Mouse (Mus musculus): ENCODE results near the gene Gm28041.
"Not testable (repeated sequence)": the region's sequence is repeated elsewhere in the genome, so short reads cannot be mapped to it uniquely, and the experiment has no call there.

The Gm28041 gene

DNA sequence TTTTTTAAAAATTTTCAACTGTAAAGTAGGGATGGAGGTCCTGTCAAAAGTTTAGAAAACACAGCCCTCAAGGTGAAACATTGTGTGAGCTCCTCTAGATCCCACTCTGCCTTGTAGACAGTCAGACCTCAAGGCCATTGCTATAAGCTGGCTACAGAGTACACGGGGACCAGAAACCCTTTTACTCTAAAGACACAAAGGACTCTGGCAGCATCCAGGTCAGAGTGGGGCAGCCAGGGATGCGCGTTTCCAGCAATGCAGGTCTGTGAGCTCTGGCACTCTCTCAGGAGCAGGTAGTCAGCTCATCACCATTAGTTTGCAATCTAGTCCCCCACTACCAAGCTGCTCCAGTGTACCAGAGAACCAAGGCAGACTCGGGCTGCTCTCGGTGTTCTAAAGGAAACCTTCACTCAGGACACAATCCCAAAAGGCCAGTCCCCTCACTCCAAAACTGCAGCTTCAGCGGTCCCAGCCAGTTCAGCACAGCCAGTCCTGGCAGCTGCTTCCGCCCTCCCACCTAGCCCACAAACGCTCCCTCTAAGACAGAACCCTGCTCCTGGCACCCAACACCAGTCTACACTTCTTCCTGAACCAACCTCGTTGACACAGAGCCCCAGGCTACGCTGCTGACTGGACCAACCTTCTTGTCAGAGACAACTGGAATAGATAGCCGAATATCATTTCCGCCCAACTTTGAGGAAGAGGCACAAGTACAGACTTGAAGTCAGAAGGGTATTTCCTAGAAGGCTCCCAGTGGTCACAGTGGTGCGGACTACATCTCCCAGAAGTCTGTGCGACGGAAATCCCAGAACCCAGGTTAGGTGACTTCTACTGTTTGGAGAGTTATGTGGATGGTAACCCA lies at the start of gene Gm28041, which contains the start of gene Zfp456:
Gene Gm28041, minus strand, starts transcription at position 684 of the 862 bp plus-strand sequence.
Gene Zfp456, minus strand, starts transcription at position 761 of the 862 bp plus-strand sequence.
- in situ Hi-C loops (cut with MboI): not testable (repeated sequence)

DNA sequence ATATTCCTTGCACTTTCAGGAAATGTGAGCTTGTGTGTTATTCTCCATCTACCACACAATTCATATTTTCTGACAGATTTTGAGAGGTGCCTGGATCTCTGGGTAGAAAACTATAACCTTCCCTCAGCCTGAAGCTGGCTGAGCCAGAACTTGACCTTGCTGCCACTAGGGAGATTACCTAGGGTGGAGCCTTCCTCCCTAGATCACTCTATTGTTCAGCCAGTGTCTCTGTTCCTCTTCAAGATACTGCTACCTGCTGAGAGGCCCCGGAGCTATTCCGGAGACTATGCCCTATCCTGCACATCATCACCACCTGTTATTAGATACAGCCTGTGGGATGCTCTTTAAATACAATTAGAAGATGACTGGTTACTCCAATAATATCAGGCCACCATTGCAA lies 47.0 kb upstream of the Gm28041 start:
- in situ Hi-C loops (cut with MboI): not testable (repeated sequence)

DNA sequence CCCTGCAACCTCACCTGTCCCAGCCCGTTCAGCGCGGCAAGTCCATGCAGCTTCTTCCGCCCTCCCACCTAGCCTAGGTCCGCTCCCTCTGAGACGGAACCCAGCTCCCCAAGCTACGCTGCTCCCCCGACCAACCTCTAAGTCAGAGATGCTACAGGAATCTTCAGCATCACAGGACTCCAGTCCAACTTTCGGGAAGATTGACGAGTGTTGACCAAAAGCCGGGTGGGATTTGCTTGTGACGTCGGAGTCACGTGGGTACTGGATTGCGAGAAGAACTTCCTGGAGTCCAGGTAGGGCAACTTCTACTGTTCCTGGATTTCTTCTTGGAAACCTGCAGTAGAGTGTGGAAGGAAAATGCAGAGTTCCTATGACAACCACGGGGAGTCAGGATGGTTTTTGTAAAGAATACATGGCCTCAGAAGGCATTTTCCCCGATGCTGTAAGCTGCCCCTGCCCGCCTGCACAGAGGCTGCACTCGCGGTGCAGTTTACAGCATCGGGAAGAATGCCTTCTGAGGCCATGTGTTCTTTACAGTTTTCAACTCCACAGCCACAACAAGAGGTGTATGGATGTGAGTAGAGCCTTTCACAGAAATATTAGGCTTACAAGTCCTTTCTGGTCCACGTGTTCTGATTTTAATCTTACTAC lies 45.8 kb upstream of the Gm28041 start, which contains the start of gene Zfp459:
Gene Zfp459, minus strand, starts transcription at position 212 of the 651 bp plus-strand sequence.
- in situ Hi-C loops (cut with MboI): no loop called here

DNA sequence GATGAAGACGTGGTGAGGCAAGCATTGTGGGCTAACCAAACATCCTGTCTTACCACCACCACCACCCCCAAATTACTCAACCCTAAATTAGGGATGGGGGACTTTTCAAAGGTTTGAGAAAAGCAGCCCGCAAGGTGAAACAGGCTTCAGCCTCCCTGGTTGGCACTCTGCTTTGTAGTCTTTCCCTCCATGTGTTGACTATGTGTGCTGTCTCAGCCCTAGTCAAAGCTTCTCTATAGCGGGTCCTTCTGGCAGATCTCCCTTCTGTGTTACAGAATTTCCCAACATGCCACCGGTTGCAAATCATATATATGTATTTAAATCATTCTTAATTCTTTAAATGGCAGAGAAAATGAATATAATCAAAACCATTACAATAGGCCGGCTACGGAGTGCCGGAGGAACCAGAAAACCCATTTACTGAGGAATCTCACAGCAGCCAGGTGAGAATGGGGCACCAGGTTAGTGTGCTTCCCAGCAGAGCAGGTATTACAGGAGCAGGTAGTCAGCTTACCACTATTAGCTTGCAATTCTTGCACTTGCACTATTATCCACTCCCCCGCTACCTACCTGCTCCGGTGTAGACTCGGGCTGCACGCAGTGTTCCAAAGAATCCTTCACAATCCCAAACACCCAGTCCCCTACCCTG lies 45.1 kb upstream of the Gm28041 start:
- in situ Hi-C loops (cut with MboI): no loop called here

DNA sequence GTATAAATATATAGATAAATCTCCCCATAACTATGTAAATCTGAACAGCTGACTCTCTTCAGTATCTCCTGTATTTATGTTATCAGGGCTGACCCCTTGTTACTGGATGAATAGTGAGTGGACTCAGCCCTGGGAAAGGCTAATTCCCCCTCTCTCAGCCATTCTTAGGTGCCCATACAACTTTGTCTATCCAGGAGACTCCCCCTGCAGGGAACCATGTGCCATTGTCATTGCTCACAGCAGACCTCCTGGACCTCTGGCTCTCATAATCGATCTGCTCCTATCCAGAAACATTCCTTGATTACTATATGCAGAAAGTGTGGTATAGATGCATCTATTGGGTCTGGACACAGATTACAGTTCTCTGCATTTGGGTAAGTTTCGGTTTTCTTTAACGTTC lies 41.3 kb upstream of the Gm28041 start:
- in situ Hi-C loops (cut with MboI): no loop called here

DNA sequence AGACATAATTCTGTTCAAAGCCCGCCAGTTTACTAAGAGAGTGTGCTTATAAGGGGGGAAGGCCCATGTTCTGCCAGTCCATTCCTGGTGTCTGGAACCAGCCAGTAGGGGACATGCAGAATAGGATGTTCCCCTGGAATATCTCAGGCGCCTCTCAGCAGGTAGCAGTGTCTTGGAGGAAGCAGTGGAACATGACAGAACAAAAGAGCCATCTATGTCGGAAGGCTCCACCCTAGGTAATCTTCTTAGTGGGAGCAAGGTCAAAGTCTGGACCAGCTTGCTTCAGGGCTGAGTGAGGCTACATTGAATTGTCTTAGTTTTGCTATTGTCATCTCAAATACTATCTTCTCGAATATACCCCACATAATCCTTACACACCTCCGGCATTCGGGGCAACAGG lies 40.2 kb upstream of the Gm28041 start:
- in situ Hi-C loops (cut with MboI): no loop called here

DNA sequence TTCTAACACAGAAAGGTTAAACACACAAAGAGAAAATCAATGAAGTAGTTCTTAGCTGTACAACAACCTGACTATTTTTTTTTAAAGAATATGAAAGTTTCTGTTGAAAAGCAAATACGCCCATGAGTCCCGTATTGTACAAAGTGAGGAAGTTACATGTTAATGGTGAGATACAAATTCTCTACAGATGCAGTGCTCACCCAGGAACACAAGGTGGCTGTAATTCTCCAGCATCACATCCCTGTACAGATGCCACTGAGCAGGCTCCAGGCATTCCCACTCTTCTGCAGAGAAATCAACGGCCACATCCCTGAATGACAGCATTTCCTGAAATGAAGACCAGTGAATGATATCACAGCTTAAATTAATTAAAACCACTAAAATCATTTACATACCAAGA lies 38.1 kb upstream of the Gm28041 start:
- in situ Hi-C loops (cut with MboI): not testable (repeated sequence)

DNA sequence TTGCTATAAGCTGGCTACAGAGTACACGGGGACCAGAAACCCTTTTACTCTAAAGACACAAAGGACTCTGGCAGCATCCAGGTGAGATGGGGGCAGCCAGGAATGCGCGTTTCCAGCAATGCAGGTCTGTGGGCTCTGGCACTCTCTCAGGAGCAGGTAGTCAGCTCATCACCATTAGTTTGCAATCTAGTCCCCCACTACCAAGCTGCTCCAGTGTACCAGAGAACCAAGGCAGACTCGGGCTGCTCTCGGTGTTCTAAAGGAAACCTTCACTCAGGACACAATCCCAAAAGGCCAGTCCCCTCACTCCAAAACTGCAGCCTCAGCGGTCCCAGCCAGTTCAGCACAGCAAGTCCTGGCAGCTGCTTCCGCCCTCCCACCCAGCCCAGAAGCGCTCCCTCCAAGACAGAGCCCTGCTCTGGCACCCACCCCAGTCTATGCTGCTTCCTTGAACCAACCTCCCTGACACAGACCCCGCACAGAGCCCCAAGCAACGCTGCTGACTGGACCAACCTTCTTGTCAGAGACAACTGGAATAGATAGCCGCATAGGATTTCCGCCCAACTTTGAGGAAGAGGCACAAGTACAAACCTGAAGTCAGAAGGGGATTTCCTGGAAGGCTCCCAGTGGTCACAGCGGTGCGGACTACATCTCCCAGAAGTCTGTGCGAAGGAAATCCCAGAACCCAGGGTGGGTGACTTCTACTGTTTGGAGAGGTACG lies 23.8 kb upstream of the Gm28041 start, which contains the start of gene Zfp429:
Gene Zfp429, minus strand, starts transcription at position 637 of the 721 bp plus-strand sequence.
- in situ Hi-C loops (cut with MboI): not testable (repeated sequence)

DNA sequence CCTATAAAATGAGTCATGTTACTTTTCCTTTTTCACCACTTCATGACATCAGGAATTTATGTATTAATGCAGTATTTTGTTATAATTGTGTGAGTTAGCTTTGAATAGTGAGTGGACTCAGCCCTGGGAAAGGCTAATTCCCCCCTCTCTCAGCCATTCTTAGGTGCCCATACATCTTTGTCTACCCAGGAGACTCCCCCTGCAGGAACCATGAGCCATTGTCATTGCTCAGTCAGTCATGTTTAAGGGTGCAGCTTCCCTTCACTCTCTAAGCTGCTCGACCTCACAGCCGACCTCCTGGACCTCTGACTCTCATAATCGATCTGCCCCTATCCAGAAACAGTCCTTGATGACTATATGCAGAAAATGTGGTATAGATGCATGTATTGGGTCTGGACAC lies 722 bp upstream of the Gm28041 start:
- in situ Hi-C loops (cut with MboI): not testable (repeated sequence)

DNA sequence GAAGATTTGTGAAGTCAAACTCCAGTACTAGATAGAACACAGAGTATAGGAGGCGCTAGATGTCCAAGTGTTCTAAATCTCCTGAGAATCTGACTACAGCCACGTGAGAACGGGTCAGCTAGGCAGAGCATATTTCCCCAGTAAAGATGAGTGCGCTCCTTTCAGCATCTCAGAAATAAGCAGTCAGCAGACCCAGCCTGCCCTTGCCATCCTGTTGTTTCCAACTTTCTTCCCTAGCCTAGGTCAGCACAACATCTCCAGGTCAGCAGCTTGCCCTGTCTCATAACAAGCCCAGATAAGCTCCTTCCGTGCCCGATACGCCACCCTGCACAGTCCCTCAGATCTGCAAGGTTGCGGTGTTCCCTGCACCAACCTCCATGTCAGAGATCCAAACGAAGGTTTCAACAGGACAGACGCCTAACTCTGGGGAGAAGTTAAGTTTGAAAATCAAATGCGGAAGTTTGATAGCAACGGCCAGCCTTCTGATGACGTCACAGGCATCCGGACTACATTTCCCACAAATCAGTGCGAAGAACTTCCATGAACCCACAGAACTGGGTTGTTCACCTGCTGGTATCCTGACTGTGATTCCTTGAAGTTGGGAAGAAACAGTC lies 15.3 kb downstream of the Gm28041 start, which contains the start of the genes Gm28044 and Zfp953:
Gene Gm28044, minus strand, starts transcription at position 406 of the 614 bp plus-strand sequence.
Gene Zfp953, minus strand, starts transcription at position 475 of the 614 bp plus-strand sequence.
- in situ Hi-C loops (cut with MboI): no loop called here

DNA sequence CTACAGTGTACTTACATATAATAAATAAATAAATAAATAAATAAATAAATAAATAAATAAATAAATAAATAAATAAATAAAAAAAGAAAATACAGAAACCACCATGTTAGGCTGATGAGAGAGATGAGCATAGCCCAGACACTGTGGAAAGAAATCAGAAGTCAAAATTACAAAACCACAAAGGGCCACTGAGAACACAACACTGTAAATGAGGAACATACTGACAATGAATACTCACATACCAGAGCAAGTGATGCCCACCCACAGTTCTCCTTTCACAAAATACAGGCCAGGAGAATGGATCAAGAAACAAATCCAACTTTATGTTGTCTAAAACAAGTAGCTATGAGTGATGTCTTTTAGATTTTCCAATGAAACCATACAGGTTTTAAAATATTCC lies 23.7 kb downstream of the Gm28041 start:
- in situ Hi-C loops (cut with MboI): no loop called here

DNA sequence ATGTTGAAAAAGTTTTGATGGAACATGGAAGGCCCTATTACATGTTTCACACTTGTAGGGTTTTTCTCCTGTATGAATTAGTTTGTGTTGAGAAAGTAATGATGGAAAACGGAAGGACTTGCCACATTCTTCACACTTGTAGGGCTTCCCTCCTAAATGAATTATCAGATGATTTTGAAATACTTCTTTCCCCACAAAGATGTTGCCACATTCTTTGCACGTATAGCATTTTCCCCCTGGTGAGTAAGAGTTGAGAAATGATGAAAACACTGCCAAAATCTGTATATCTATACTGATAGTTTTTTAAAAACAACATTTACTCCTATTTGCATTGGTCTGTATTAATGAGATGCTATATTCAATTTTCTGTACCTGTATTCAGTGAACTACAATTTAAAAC lies 32.1 kb downstream of the Gm28041 start:
- in situ Hi-C loops (cut with MboI): no loop called here

DNA sequence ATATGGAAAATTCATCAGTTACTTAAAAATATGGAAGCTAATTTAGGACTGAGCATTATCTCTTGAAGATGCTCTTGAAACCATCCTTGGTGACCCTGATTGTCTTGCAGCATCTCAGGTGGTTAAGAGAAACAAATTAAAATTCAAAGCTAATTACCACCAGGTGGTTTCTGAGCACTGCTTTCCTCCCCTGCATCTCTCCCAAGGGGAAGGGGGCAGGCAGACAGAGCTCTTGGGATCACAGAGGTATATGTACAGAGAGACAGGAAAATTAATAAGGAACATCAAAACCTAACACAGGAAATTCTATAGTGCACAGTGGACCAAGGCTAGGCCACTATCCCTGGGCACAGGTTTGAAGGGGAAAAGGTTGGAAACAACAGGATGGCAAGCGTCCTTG lies 42.7 kb downstream of the Gm28041 start:
- in situ Hi-C loops (cut with MboI): no loop called here

DNA sequence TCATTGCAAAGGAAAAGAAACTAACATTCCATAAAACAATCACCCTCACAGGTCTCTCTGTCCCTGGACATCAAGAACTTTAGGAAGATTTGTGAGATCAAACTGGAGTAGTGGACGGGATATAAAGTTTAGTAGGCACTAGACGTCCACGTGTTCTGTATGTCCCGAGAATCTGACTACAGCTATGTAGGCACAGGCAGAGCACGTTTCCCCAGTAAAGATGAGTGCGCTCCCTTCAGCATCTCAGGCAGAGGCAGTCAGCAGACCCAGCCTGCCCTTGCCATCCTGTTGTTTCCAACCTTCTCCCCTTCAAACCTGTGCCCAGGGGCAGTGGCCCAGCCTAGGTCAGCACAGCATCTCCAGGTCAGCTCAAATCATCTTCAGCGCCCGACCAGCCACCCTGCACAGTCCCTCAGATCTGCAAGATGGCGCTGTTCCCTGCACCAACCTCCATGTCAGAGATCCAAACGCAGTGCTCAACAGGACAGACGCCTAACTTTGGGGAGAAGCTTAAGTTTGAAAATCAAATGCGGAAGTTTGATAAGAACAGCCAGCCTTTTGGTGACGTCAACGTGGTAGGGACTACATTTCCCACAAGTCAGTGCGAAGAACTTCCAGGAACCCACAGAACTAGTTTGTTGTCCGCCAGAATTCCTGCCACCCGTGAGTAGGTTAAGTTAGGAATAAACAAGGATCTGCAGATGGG lies 43.4 kb downstream of the Gm28041 start, which contains the start of gene Zfp595:
Gene Zfp595, minus strand, starts transcription at position 552 of the 706 bp plus-strand sequence.
- in situ Hi-C loops (cut with MboI): no loop called here

DNA sequence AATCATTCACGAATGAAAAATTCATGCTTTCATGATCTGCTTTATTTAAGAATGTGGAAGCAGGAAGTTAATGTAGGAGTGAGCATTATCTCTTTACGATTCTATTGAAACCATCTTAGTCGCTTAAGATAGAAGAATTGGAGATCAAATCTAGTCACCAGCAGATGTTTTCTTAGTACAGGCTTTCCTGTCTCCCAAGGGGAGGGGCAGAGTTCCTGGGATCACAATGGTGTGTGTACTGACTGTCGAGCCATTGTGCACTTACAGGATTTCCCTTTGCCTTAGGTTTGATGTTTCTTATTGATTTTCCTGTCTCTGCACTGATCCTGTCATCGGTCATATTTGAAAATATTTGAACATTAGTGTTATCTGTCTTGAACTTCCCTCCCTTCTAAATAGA lies 68.8 kb downstream of the Gm28041 start:
- in situ Hi-C loops (cut with MboI): no loop called here

DNA sequence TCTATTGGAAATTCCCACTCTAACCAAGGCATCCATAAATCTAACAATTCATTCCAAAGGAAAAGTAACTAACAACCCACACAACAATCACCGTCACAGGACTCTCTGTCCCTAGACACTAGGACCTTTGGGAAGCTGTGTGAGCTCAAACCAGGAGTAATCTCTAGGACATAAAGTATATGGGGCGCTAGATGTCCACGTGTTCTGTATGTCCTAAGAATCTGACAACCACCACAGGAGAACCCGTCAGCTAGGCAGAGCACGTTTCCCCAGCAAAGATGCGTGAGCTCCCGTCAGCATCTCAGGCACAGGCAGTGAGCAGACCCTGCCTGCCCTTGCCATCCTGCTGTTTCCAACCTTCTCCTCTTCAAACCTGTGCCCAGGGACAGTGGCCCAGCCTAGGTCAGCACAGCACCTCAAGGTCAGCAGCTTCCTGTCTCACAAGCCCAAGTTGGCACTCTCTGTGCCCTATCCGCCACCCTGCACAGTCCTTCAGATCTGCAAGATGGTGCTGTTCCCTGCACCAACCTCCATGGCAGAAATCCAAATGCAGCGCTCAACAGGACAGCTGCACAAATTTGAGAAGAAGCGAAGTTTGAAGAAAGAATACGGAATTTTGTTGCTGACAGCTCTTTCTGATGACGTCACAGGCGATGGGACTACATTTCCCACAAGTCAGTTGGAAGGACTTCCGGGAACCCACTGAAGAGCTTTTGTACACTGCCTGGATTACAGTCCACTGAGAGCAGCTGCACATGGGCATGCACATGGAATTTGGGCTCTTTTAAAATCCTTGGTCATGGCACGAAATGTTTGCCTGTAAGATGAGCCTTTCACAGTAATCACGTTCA lies 69.5 kb downstream of the Gm28041 start, which contains the start of gene Zfp457:
Gene Zfp457, minus strand, starts transcription at position 664 of the 851 bp plus-strand sequence.
- in situ Hi-C loops (cut with MboI): no loop called here
